Mouse (Mus musculus) forebrain, postnatal 0 days (tissue): ENCODE results near the gene Slc9b2. TPM values are rescaled to one million over a fixed set of nuclear protein-coding genes. Genes with fewer than 3 reads are reported as not detected.

Source experiments
- ATAC-seq: fragments of 200-750 bp; cut with Nextera tagmentation; 2 replicates; pipeline ENCODE4 v1.8.0; 2017; ENCODE audit warnings: mild to moderate bottlenecking, moderate library complexity
- DNase-seq: peaks from one replicate; pipeline ENCODE4 v3.0.0-alpha.2; 2015
- H3K27ac ChIP-seq: fragments of 300-500 bp; sonication (generic); 2 replicates; pipeline ENCODE4 v1.5.1; 2014; ENCODE audit warnings: low read depth, mild to moderate bottlenecking, antibody characterized with exemption, low read length, moderate library complexity, mixed read lengths
- H3K27me3 ChIP-seq: fragments of 300-500 bp; sonication (generic); 2 replicates; pipeline ENCODE4 v1.6.1; 2014; ENCODE audit warnings: mild to moderate bottlenecking, low read length, mixed read lengths; ENCODE audit not compliant: insufficient read depth
- H3K36me3 ChIP-seq: fragments of 300-500 bp; sonication (generic); 2 replicates; pipeline ENCODE4 v1.6.1; 2014; ENCODE audit warnings: mild to moderate bottlenecking, moderate library complexity; ENCODE audit not compliant: insufficient read depth
- H3K4me1 ChIP-seq: fragments of 300-500 bp; sonication (generic); 2 replicates; pipeline ENCODE4 v1.6.1; 2014; ENCODE audit warnings: antibody characterized with exemption; ENCODE audit not compliant: insufficient read depth
- H3K4me2 ChIP-seq: fragments of 300-500 bp; sonication (generic); 2 replicates; pipeline ENCODE4 v1.6.1; 2014; ENCODE audit warnings: low read depth, mild to moderate bottlenecking, moderate library complexity
- H3K4me3 ChIP-seq: fragments of 300-500 bp; sonication (generic); 2 replicates; pipeline ENCODE4 v1.5.1; 2014; ENCODE audit warnings: low read depth, low read length, mixed read lengths
- H3K9ac ChIP-seq: fragments of 300-500 bp; sonication (generic); 2 replicates; pipeline ENCODE4 v1.6.1; 2014; ENCODE audit warnings: mild to moderate bottlenecking
- H3K9me3 ChIP-seq: fragments of 300-500 bp; sonication (generic); 2 replicates; pipeline ENCODE4 v1.6.1; 2016; ENCODE audit warnings: low read length
- CTCF ChIP-seq: sonication (generic); IDR thresholded peaks from 2 replicates; pipeline ENCODE4 v1.5.1; 2016; ENCODE audit warnings: antibody characterized with exemption, control low read depth, low read depth
- WGBS: fragments of 180-500 bp; shearing (Covaris S2); extraction: QIAGEN DNeasy Blood & Tissue Kit; methylation state at CpG from one replicate; pipeline ENCODE4 v1.1.7; 2014; 5-methylcytosine and 5-hydroxymethylcytosine counted together
- polyA plus RNA-seq: library from polyadenylated mRNA; unstranded; fragments of >200 nt; fragmentation: Nextera tagmentation; extraction: Ambion mirVana; gene quantifications from 2 replicates; pipeline ENCODE4 v1.2.1, GENCODE M21; 2015
- total RNA-seq: library from RNA; depleted of rRNA; stranded (reverse); fragments of >200 nt; gene quantifications from 2 replicates; pipeline ENCODE4 v1.2.3, GENCODE M21; 2014

Slc9b2 gene
- total and polyA plus RNA-seq, 2 experiments from 2014 or later, result 2.3 to 2.6 TPM

GRCm38 (mm10) chr3:135290249-135290894 lies 17.1 kb upstream of the Slc9b2 start:
- H3K4me2 ChIP-seq, result no peak overlapping the region
- H3K9ac ChIP-seq, result no peak overlapping the region
- ATAC-seq (peak; percentile 92), DNase-seq (peak; percentile 90)
- H3K36me3 ChIP-seq, result no peaks in the 10 kb centered on the region
- H3K27me3 ChIP-seq, result no peaks in the 10 kb centered on the region
- no peak overlapping the region for H3K4me3 ChIP-seq
- 100% methylated on average over 7 of the region's 7 CpGs for WGBS
- TF ChIP-seq CTCF, result peak; percentile 90
- no peaks in the 10 kb centered on the region for H3K9me3 ChIP-seq
- H3K4me1 ChIP-seq, result no peaks in the 10 kb centered on the region
- no peak overlapping the region for H3K27ac ChIP-seq

- Histone ChIP-seq H3K9me3 (no peaks in the 10 kb centered on the region), H3K27ac (no peak overlapping the region), H3K27me3 (no peaks in the 10 kb centered on the region), H3K36me3 (no peaks in the 10 kb centered on the region), H3K4me1 (no peaks in the 10 kb centered on the region), H3K4me3 (no peak overlapping the region), H3K9ac (no peak overlapping the region), H3K4me2 (no peak overlapping the region)
- ATAC-seq (peak; percentile 47; the same call in 1 of the 2 replicates), DNase-seq (peak; percentile 49)
- WGBS, result 37% methylated on average over 7 of the region's 7 CpGs
- TF ChIP-seq CTCF, result no peak
These were observed 13.8 kb upstream of the Slc9b2 start for GRCm38 (mm10) chr3:135293703-135294102.

GRCm38 (mm10) chr3:135295559-135295958 lies 11.9 kb upstream of the Slc9b2 start:
- WGBS, result 65% methylated on average over 1 of the region's 1 CpGs
- TF ChIP-seq CTCF, result no peak

GRCm38 (mm10) chr3:135298560-135298959 lies 8.9 kb upstream of the Slc9b2 start:
- Histone ChIP-seq H3K36me3 (no peaks in the 10 kb centered on the region), H3K9me3 (no peaks in the 10 kb centered on the region), H3K9ac (no peak overlapping the region), H3K4me3 (no peak overlapping the region), H3K27me3 (no peaks in the 10 kb centered on the region), H3K4me1 (no peaks in the 10 kb centered on the region), H3K27ac (no peak overlapping the region), H3K4me2 (no peak overlapping the region)
- ATAC-seq (no peak), DNase-seq (no peak)
- WGBS, result 80% methylated on average over 3 of the region's 3 CpGs
- no peak for TF ChIP-seq CTCF

More at GRCm38 (mm10) chr3:135295559-135295958, 11.9 kb upstream of the Slc9b2 start:
- Histone ChIP-seq H3K36me3 (no peaks in the 10 kb centered on the region), H3K27me3 (no peaks in the 10 kb centered on the region), H3K27ac (no peak overlapping the region), H3K9me3 (no peaks in the 10 kb centered on the region), H3K4me2 (no peak overlapping the region), H3K4me1 (no peaks in the 10 kb centered on the region), H3K9ac (no peak overlapping the region), H3K4me3 (no peak overlapping the region)
- no peak for DNase-seq
- peak; percentile 56; the same call in 1 of the 2 replicates for ATAC-seq

- TF ChIP-seq CTCF, result no peak
- no peak overlapping the region for H3K4me2 ChIP-seq
- H3K36me3 ChIP-seq, result no peaks in the 10 kb centered on the region
- H3K9me3 ChIP-seq, result no peaks in the 10 kb centered on the region
- no peak overlapping the region for H3K4me3 ChIP-seq
- DNase-seq (no peak), ATAC-seq (no peak)
- 65% methylated on average over 6 of the region's 6 CpGs for WGBS
- no peaks in the 10 kb centered on the region for H3K4me1 ChIP-seq
- no peak overlapping the region for H3K9ac ChIP-seq
- H3K27ac ChIP-seq, result no peak overlapping the region
- no peaks in the 10 kb centered on the region for H3K27me3 ChIP-seq
These were observed 7.4 kb upstream of the Slc9b2 start for GRCm38 (mm10) chr3:135300081-135300480.

GRCm38 (mm10) chr3:135304060-135304459 lies 3.4 kb upstream of the Slc9b2 start:
- no peak overlapping the region for H3K4me3 ChIP-seq
- WGBS, result 19% methylated on average over 6 of the region's 6 CpGs
- no peaks in the 10 kb centered on the region for H3K27me3 ChIP-seq
- no peak for TF ChIP-seq CTCF
- no peak for DNase-seq
- H3K9ac ChIP-seq, result no peak overlapping the region
- no peaks in the 10 kb centered on the region; the same call in 1 of the 2 replicates for H3K4me1 ChIP-seq
- H3K36me3 ChIP-seq, result no peaks in the 10 kb centered on the region
- H3K4me2 ChIP-seq, result no peak overlapping the region
- ATAC-seq, result no peak
- H3K9me3 ChIP-seq, result no peaks in the 10 kb centered on the region
- H3K27ac ChIP-seq, result no peak overlapping the region

- no peaks in the 10 kb centered on the region for H3K27me3 ChIP-seq
- H3K27ac ChIP-seq, result no peak overlapping the region
- no peak overlapping the region for H3K4me2 ChIP-seq
- no peak overlapping the region for H3K4me3 ChIP-seq
- TF ChIP-seq CTCF, result no peak
- ATAC-seq (no peak), DNase-seq (no peak)
- no peaks in the 10 kb centered on the region for H3K9me3 ChIP-seq
- H3K9ac ChIP-seq, result no peak overlapping the region
- 11% methylated on average over 9 of the region's 9 CpGs for WGBS
- no peaks in the 10 kb centered on the region for H3K36me3 ChIP-seq
- no peaks in the 10 kb centered on the region; the same call in 1 of the 2 replicates for H3K4me1 ChIP-seq
These were observed 2.9 kb upstream of the Slc9b2 start for GRCm38 (mm10) chr3:135304566-135304965.
